In the genomic region with DNA sequence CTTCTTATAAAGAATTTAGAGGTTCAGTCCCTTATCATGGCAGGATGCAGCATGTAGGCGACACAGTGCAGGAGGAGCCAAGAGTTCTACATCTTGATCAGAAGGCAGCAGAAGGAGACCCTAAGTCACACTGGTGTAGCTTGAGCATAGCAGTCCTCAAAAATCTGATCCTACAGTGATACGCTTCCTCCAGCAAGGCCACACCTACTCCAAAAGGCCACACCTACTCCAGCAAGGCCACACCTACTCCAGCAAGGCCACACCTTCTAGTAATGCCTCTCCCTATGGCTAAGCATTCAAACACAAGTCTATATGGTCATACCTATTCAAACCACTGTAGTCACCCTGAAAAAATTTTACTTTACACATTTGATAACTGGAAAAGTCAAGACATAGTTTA, we compare ENCODE assay signal across 14 mouse cellular contexts. TPM values are rescaled to one million over a fixed set of nuclear protein-coding genes. Genes with fewer than 3 reads are reported as not detected.
A peak's percentile ranks its signal among the peaks of the same experiment; 100 is the strongest.
DNase-seq lines count a peak whose midpoint lies in the region; ATAC-seq and TF ChIP-seq lines count a peak whose summit lies in the region.
"Had no signal": no experiment of that assay in that cellular context is flagged by ENCODE, and none has a peak within 500 bp of the region (broad histone marks: within the 10 kb centered on the region; RNA-seq: fewer than 3 reads in every experiment).

No protein-coding gene starts in this region.

- H3K4me2 ChIP-seq in myocyte (ENCODE audit: low read depth) = peak overlapping the region; percentile 16
- no peak overlapping the region for H3K4me2 ChIP-seq in forebrain, postnatal 0 days (ENCODE audit: low read depth)
- H3K4me2 ChIP-seq: hindbrain, embryonic 15.5 days; midbrain, embryonic 12.5 days had no signal

- no peak overlapping the region for H3K9ac ChIP-seq in forebrain, postnatal 0 days
- H3K9ac ChIP-seq: hindbrain, embryonic 15.5 days; midbrain, embryonic 12.5 days had no signal

- H3K4me3 ChIP-seq in myocyte = no peak overlapping the region
- H3K4me3 ChIP-seq in forebrain, postnatal 0 days (ENCODE audit: low read depth, low read length) = no peak overlapping the region
- H3K4me3 ChIP-seq: hindbrain, embryonic 15.5 days; midbrain, embryonic 12.5 days had no signal

- no peaks in the 10 kb centered on the region for H3K4me1 ChIP-seq in forebrain, postnatal 0 days (ENCODE audit: insufficient read depth)
- H3K4me1 ChIP-seq: hindbrain, embryonic 15.5 days; midbrain, embryonic 12.5 days had no signal

- no peaks in the 10 kb centered on the region for H3K79me2 ChIP-seq in myocyte (ENCODE audit: control insufficient read depth, insufficient read depth)

- DNase-seq in CD4-positive, CD25-positive, alpha-beta regulatory T cell, adult 2 months (ENCODE audit: low read depth, low spot score) = peak; percentile 22
- DNase-seq in c-Kit-negative CD71-positive TER-119-positive erythroid progenitor cells, embryonic 14.5 days (ENCODE audit: low read depth, low spot score) = peak; percentile 32
- DNase-seq in liver = peak; percentile 68
- no peak for DNase-seq in gastrocnemius, postnatal 36 days
- DNase-seq in forebrain, postnatal 0 days = no peak
- no peak for DNase-seq in kidney, postnatal 25 days
- DNase-seq: cerebellum, adult 8-10 months; left cerebral cortex, postnatal 4 days; right cerebral cortex, postnatal 14 days; thymus, postnatal 25 days had no signal

- ATAC-seq in CD4-positive, CD25-positive, alpha-beta regulatory T cell, adult 4 months = no peak
- ATAC-seq in forebrain, postnatal 0 days = no peak

- H3K36me3 ChIP-seq in myocyte (ENCODE audit: control insufficient read depth, insufficient read depth) = no peaks in the 10 kb centered on the region
- no peaks in the 10 kb centered on the region for H3K36me3 ChIP-seq in forebrain, postnatal 0 days (ENCODE audit: insufficient read depth)
- H3K36me3 ChIP-seq: hindbrain, embryonic 15.5 days; midbrain, embryonic 12.5 days had no signal

- 94% methylated on average over 2 of the region's 2 CpGs for WGBS in forebrain, postnatal 0 days

- no peak overlapping the region for H3ac ChIP-seq in myocyte (ENCODE audit: control insufficient read depth, insufficient read length)

- intact Hi-C loops in gastrocnemius, postnatal 36 days (cut with DNase I) = no loop called here

- H3K9me3 ChIP-seq in forebrain, postnatal 0 days (ENCODE audit: low read length) = no peaks in the 10 kb centered on the region
- H3K9me3 ChIP-seq: hindbrain, embryonic 15.5 days; midbrain, embryonic 12.5 days had no signal

- no peak overlapping the region for H3K27ac ChIP-seq in forebrain, postnatal 0 days (ENCODE audit: low read depth, low read length)
- H3K27ac ChIP-seq: hindbrain, embryonic 15.5 days; midbrain, embryonic 12.5 days had no signal

- no peaks in the 10 kb centered on the region for H3K27me3 ChIP-seq in myocyte (ENCODE audit: control insufficient read depth, insufficient read depth, insufficient read length)
- no peaks in the 10 kb centered on the region for H3K27me3 ChIP-seq in forebrain, postnatal 0 days (ENCODE audit: insufficient read depth, low read length)
- H3K27me3 ChIP-seq: hindbrain, embryonic 15.5 days; midbrain, embryonic 12.5 days had no signal

- no peak for TF ChIP-seq POLR2A in myocyte (IDR thresholded peaks at IDR 0.05; ENCODE audit: insufficient read length, low read depth)

- TF ChIP-seq CTCF in forebrain, postnatal 0 days (IDR thresholded peaks at IDR 0.05; ENCODE audit: low read depth) = no peak

TF ChIP-seq in myocyte, 11 proteins besides CTCF, POLR2A, EP300 and RAD21:
- TF ChIP-seq MYOD1 (IDR thresholded peaks at IDR 0.05; ENCODE audit: control insufficient read depth in 1 of 3, insufficient read length in 2 of 3, low read depth in 2 of 3) (no peak), REST (IDR thresholded peaks at IDR 0.05; ENCODE audit: insufficient read depth, insufficient read length) (no peak), E2F4 (IDR thresholded peaks at IDR 0.05; ENCODE audit: insufficient read depth) (no peak), USF1 (IDR thresholded peaks at IDR 0.05; ENCODE audit: low read depth) (no peak), TCF3 (IDR thresholded peaks at IDR 0.05; ENCODE audit: insufficient read length, low read depth) (no peak), MYOG (IDR thresholded peaks at IDR 0.05; ENCODE audit: control insufficient read depth in 1 of 3, insufficient read depth in 1 of 3, insufficient read length in 2 of 3, low read depth in 2 of 3) (no peak), POLR2AphosphoS2 (IDR thresholded peaks at IDR 0.05; ENCODE audit: insufficient read length, low read depth) (no peak)
TF ChIP-seq in myocyte: peak in this region for 0.

RNA-seq across cellular contexts. Expression of a gene that starts 29.8 kb away (rescaled TPM):
- polyA plus RNA-seq in CD4-positive, CD25-positive, alpha-beta regulatory T cell, adult 4 months (2017; shearing (Covaris generic)) = 1 to 10 TPM; 3.7 to 8.2 TPM
- 0.72 TPM for polyA plus RNA-seq in myocyte (2012; fragmentation: generic; extraction: Trizol)
- 10 to 100 TPM; 11.4 to 11.7 TPM for total RNA-seq in gastrocnemius, postnatal 36 days (2021)
- total RNA-seq in forebrain, postnatal 0 days (2014; rRNA removed) = 4.3 and 7.0 TPM in 2 replicates
- 4.5 and 8.6 TPM in 2 replicates for polyA plus RNA-seq in forebrain, postnatal 0 days (2015; fragmentation: Nextera tagmentation; extraction: Ambion mirVana)

RNA-seq across cellular contexts. Expression of a gene that starts 38.5 kb away (rescaled TPM):
- 100 to 1,000 TPM in 1 of 2 experiments, 10 to 100 TPM in 1; 73.0 to 136 TPM for polyA plus RNA-seq in CD4-positive, CD25-positive, alpha-beta regulatory T cell, adult 4 months (2017; shearing (Covaris generic))
- 95.0 TPM for polyA plus RNA-seq in myocyte (2012; fragmentation: generic; extraction: Trizol)
- total RNA-seq in gastrocnemius, postnatal 36 days (2021) = 100 to 1,000 TPM in 1 of 2 experiments, 10 to 100 TPM in 1; 91.7 to 124 TPM
- 245 and 299 TPM in 2 replicates for total RNA-seq in forebrain, postnatal 0 days (2014; rRNA removed)
- 187 and 229 TPM in 2 replicates for polyA plus RNA-seq in forebrain, postnatal 0 days (2015; fragmentation: Nextera tagmentation; extraction: Ambion mirVana)

RNA-seq across cellular contexts. Expression of a gene that starts 57.1 kb away (rescaled TPM):
- 100 to 1,000 TPM; 151 to 205 TPM for polyA plus RNA-seq in CD4-positive, CD25-positive, alpha-beta regulatory T cell, adult 4 months (2017; shearing (Covaris generic))
- 67.2 TPM for polyA plus RNA-seq in myocyte (2012; fragmentation: generic; extraction: Trizol)
- 10 to 100 TPM; 31.6 to 33.7 TPM for total RNA-seq in gastrocnemius, postnatal 36 days (2021)
- 46.3 and 54.9 TPM in 2 replicates for total RNA-seq in forebrain, postnatal 0 days (2014; rRNA removed)
- 111 and 144 TPM in 2 replicates for polyA plus RNA-seq in forebrain, postnatal 0 days (2015; fragmentation: Nextera tagmentation; extraction: Ambion mirVana)

Comparison
In these comparisons a context has a peak if more than half of its experiments do, and no peak if none do; other contexts are left out.
1. DNase-seq: peak in CD4-positive, CD25-positive, alpha-beta regulatory T cell, adult 2 months (single experiment), c-Kit-negative CD71-positive TER-119-positive erythroid progenitor cells, embryonic 14.5 days (single experiment) and liver (single experiment); none in gastrocnemius, postnatal 36 days (0 of 2), forebrain, postnatal 0 days (single experiment) and kidney, postnatal 25 days (0 of 2).